Mouse (Mus musculus): ENCODE data around the gene Ambra1. TPM values are rescaled to one million over a fixed set of nuclear protein-coding genes. Genes with fewer than 3 reads are reported as not detected.

The Ambra1 gene
- polyA plus RNA-seq, 1 experiment from 2014 or later: 5.2 TPM

- no peaks in the 10 kb centered on the region for H3K27me3 ChIP-seq
- H3K9ac ChIP-seq: peak overlapping the region; percentile 39; the same call in 1 of the 2 replicates
- no peak overlapping the region for H3K4me3 ChIP-seq (replicated peaks)
- peak overlapping the region; percentile 61 for H3K27ac ChIP-seq (replicated peaks)
- peaks cover 97% of the 10 kb centered on the region for H3K4me1 ChIP-seq (replicated peaks)
- H3K4me2 ChIP-seq: peak overlapping the region; percentile 43
- H3K36me3 ChIP-seq (replicated peaks): 0 out of 2 replicates have a peak, but pooled peaks cover 8% of the 10 kb centered on the region
- WGBS (ENCODE audit: insufficient replicate concordance): 5% methylated on average over 4 of the region's 4 CpGs
- H3K9me3 ChIP-seq (replicated peaks): no peaks in the 10 kb centered on the region
- ATAC-seq (ENCODE audit: insufficient read depth): peak; percentile 50
Observed at GRCm38 (mm10) chr2:91957096-91957495, 227.2 kb downstream of the Ambra1 start.

DNA sequence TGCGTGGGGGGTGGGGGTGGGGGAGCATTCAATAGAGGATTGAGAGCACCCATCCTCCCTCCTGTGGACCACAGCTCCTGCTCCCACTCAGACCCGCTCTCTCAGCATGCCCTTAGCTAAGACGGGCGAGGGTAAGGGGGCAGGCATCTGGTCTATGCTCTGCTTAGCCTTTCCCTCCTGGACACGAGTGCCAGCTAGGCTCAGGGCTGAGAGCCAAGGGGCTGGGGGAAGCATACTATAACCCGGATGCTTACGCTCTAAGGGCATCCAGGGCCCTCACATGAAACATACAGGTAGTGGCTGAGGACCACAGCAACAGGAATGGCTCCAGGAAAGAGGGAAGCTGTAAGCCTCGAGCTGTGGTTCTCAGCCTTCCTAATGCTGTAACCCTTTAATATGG is 228.1 kb downstream of the Ambra1 start:
- 76% methylated on average over 8 of the region's 8 CpGs for WGBS (ENCODE audit: insufficient replicate concordance)
- no peak overlapping the region for H3K4me3 ChIP-seq (replicated peaks)
- H3K4me1 ChIP-seq (replicated peaks): peaks cover 98% of the 10 kb centered on the region
- no peak for ATAC-seq (ENCODE audit: insufficient read depth)
- no peak overlapping the region for H3K27ac ChIP-seq (replicated peaks)
- no peaks in the 10 kb centered on the region for H3K27me3 ChIP-seq
- H3K9ac ChIP-seq: no peak overlapping the region
- no peak overlapping the region for H3K4me2 ChIP-seq
- no peaks in the 10 kb centered on the region for H3K9me3 ChIP-seq (replicated peaks)
- H3K36me3 ChIP-seq (replicated peaks): 0 out of 2 replicates have a peak, but pooled peaks cover 8% of the 10 kb centered on the region

- WGBS (ENCODE audit: insufficient replicate concordance): 38% methylated on average over 10 of the region's 10 CpGs
- H3K27ac ChIP-seq (replicated peaks): no peak overlapping the region
- no peaks in the 10 kb centered on the region for H3K9me3 ChIP-seq (replicated peaks)
- H3K36me3 ChIP-seq (replicated peaks): 0 out of 2 replicates have a peak, but pooled peaks cover 8% of the 10 kb centered on the region
- no peak overlapping the region for H3K4me3 ChIP-seq (replicated peaks)
- no peak for ATAC-seq (ENCODE audit: insufficient read depth)
- peak overlapping the region; percentile 11; the same call in 1 of the 2 replicates for H3K4me2 ChIP-seq
- H3K9ac ChIP-seq: no peak overlapping the region
- peaks cover 2% of the 10 kb centered on the region for H3K27me3 ChIP-seq
- peaks cover 98% of the 10 kb centered on the region for H3K4me1 ChIP-seq (replicated peaks)
Observed at GRCm38 (mm10) chr2:91958701-91959457, 228.9 kb downstream of the Ambra1 start.

- 70% methylated on average over 11 of the region's 11 CpGs for WGBS (ENCODE audit: insufficient replicate concordance)
- Histone ChIP-seq H3K4me3 (replicated peaks) (no peak overlapping the region), H3K9me3 (replicated peaks) (no peaks in the 10 kb centered on the region), H3K36me3 (replicated peaks) (0 out of 2 replicates have a peak, but pooled peaks cover 8% of the 10 kb centered on the region), H3K4me2 (no peak overlapping the region), H3K27me3 (peaks cover 11% of the 10 kb centered on the region), H3K4me1 (replicated peaks) (peaks cover 93% of the 10 kb centered on the region), H3K9ac (no peak overlapping the region), H3K27ac (replicated peaks) (no peak overlapping the region)
- ATAC-seq (ENCODE audit: insufficient read depth): no peak
Observed at GRCm38 (mm10) chr2:91959544-91960410, 229.8 kb downstream of the Ambra1 start.

GRCm38 (mm10) chr2:91960459-91960858 is 230.5 kb downstream of the Ambra1 start:
- ATAC-seq (ENCODE audit: insufficient read depth): no peak
- 0 out of 2 replicates have a peak, but pooled peaks cover 8% of the 10 kb centered on the region for H3K36me3 ChIP-seq (replicated peaks)
- no peaks in the 10 kb centered on the region for H3K9me3 ChIP-seq (replicated peaks)
- no peak overlapping the region for H3K9ac ChIP-seq
- peaks cover 18% of the 10 kb centered on the region for H3K27me3 ChIP-seq
- no peak overlapping the region for H3K27ac ChIP-seq (replicated peaks)
- peaks cover 89% of the 10 kb centered on the region for H3K4me1 ChIP-seq (replicated peaks)
- H3K4me2 ChIP-seq: no peak overlapping the region
- 82% methylated on average over 5 of the region's 5 CpGs for WGBS (ENCODE audit: insufficient replicate concordance)
- no peak overlapping the region for H3K4me3 ChIP-seq (replicated peaks)

- H3K9ac ChIP-seq: peak overlapping the region; percentile 77
- no peak for ATAC-seq (ENCODE audit: insufficient read depth)
- 0 out of 2 replicates have a peak, but pooled peaks cover 8% of the 10 kb centered on the region for H3K36me3 ChIP-seq (replicated peaks)
- WGBS (ENCODE audit: insufficient replicate concordance): 19% methylated on average over 4 of the region's 4 CpGs
- peak overlapping the region; percentile 99 for H3K4me2 ChIP-seq
- H3K4me1 ChIP-seq (replicated peaks): peaks cover 83% of the 10 kb centered on the region
- no peaks in the 10 kb centered on the region for H3K9me3 ChIP-seq (replicated peaks)
- H3K27me3 ChIP-seq: peaks cover 34% of the 10 kb centered on the region
- peak overlapping the region; percentile 73 for H3K27ac ChIP-seq (replicated peaks)
- H3K4me3 ChIP-seq (replicated peaks): peak overlapping the region; percentile 85
Observed at GRCm38 (mm10) chr2:91961901-91962761, 232.2 kb downstream of the Ambra1 start.

DNA sequence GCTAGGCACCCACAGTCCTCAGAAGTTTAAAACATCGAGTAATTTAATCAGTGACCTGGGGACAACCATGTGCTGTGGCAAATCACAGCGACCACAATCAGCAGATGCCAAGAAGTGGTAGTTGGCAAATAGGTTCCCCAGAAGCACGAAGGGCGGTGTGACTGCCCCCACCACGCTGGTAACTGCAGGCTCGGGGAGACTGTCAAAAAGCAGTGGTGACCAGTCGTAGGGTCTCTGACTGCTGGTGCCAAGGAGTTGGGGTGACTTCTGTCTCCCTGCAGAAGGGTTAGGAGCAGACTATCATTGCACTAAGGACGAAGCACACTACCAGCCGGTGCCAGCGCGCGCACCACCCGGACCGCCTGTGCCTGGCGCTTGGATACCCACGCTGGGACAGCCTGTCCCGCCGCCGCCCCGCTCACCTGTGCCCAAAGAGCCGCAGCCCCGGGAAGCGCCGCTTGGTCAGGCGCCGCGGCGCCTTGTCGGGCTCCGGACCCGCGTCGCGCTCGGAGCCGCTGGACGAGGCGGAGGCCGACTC is 233.0 kb downstream of the Ambra1 start:
- Histone ChIP-seq H3K36me3 (replicated peaks) (0 out of 2 replicates have a peak, but pooled peaks cover 8% of the 10 kb centered on the region), H3K4me3 (replicated peaks) (peak overlapping the region; percentile 85), H3K9me3 (replicated peaks) (no peaks in the 10 kb centered on the region), H3K4me2 (peak overlapping the region; percentile 99), H3K27me3 (peaks cover 40% of the 10 kb centered on the region), H3K9ac (peak overlapping the region; percentile 77), H3K27ac (replicated peaks) (peak overlapping the region; percentile 73), H3K4me1 (replicated peaks) (peaks cover 76% of the 10 kb centered on the region)
- peak; percentile 31 for ATAC-seq (ENCODE audit: insufficient read depth)
- under 1% methylated on average over 39 of the region's 39 CpGs for WGBS (ENCODE audit: insufficient replicate concordance)

GRCm38 (mm10) chr2:91963443-91963932 is 233.6 kb downstream of the Ambra1 start:
- no peaks in the 10 kb centered on the region for H3K9me3 ChIP-seq (replicated peaks)
- H3K4me1 ChIP-seq (replicated peaks): peaks cover 73% of the 10 kb centered on the region
- peak overlapping the region; percentile 73 for H3K27ac ChIP-seq (replicated peaks)
- peak overlapping the region; percentile 99 for H3K4me2 ChIP-seq
- H3K36me3 ChIP-seq (replicated peaks): 0 out of 2 replicates have a peak, but pooled peaks cover 8% of the 10 kb centered on the region
- peak overlapping the region; percentile 77 for H3K9ac ChIP-seq
- H3K4me3 ChIP-seq (replicated peaks): peak overlapping the region; percentile 85
- ATAC-seq (ENCODE audit: insufficient read depth): peak; percentile 90
- H3K27me3 ChIP-seq: peaks cover 45% of the 10 kb centered on the region
- WGBS (ENCODE audit: insufficient replicate concordance): under 1% methylated on average over 54 of the region's 57 CpGs

DNA sequence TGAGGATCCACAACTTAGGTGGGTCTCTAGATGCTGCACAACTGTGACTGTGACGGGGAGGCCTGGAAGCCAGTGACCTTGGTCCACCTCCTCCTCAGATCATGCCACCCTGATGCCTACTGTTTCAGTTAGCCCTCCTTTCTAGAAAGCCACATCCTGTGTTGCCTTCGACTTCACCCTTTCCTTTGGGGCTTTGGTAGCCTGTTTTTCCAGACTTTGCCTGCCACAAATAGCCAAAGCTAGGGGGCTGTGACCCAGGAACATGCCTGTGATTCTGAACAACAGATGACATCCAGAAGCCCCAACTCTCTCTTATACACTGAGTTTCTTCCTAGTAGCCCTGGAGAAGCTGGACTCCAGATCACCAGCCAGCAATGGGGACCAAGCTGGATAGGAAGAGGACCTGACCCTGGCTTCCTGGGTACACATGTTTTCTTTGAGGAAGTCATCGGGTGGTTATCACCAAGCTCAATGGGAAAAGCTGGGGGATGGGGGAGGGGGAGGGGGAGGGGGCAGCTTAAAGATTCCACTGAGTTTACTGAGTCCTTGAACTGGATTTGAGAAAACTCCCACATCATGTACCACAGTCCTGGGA is 234.8 kb downstream of the Ambra1 start:
- peaks cover 57% of the 10 kb centered on the region for H3K27me3 ChIP-seq
- ATAC-seq (ENCODE audit: insufficient read depth): no peak
- H3K4me1 ChIP-seq (replicated peaks): peaks cover 61% of the 10 kb centered on the region
- H3K36me3 ChIP-seq (replicated peaks): 0 out of 2 replicates have a peak, but pooled peaks cover 8% of the 10 kb centered on the region
- 31% methylated on average over 3 of the region's 3 CpGs for WGBS (ENCODE audit: insufficient replicate concordance)
- H3K9me3 ChIP-seq (replicated peaks): no peaks in the 10 kb centered on the region
- H3K4me3 ChIP-seq (replicated peaks): peak overlapping the region; percentile 85
- peak overlapping the region; percentile 99 for H3K4me2 ChIP-seq
- H3K9ac ChIP-seq: no peak overlapping the region
- peak overlapping the region; percentile 75 for H3K27ac ChIP-seq (replicated peaks)

All from liver, embryonic 15.5 days (tissue).